Mouse (Mus musculus): ENCODE data around the gene Reps1. TPM values are rescaled to one million over a fixed set of nuclear protein-coding genes. Genes with fewer than 3 reads are reported as not detected.
"Not testable (repeated sequence)": the region's sequence is repeated elsewhere in the genome, so short reads cannot be mapped to it uniquely, and the experiment has no call there.

The Reps1 gene
- polyA plus RNA-seq, 1 experiment from 2014 or later, result 14.8 TPM

- no peak for ATAC-seq (ENCODE audit: insufficient number of reproducible peaks, low FRiP score, low TSS enrichment, low read depth)
- no peaks in the 10 kb centered on the region for H3K4me1 ChIP-seq
- no peak overlapping the region for H3K9ac ChIP-seq
- WGBS, result 76% methylated on average over 5 of the region's 5 CpGs
- no peak overlapping the region for H3K4me2 ChIP-seq
- H3K27me3 ChIP-seq, result no peaks in the 10 kb centered on the region
- no peak overlapping the region for H3K27ac ChIP-seq
- no peaks in the 10 kb centered on the region for H3K9me3 ChIP-seq
- H3K36me3 ChIP-seq, result peaks cover 17% of the 10 kb centered on the region; the same call in 1 of the 2 replicates
- H3K4me3 ChIP-seq, result no peak overlapping the region
Observed at GRCm38 (mm10) chr10:18107471-18107870, 51.8 kb downstream of the Reps1 start.

- no peaks in the 10 kb centered on the region for H3K4me1 ChIP-seq
- H3K4me3 ChIP-seq, result no peak overlapping the region
- no peak overlapping the region for H3K27ac ChIP-seq
- no peak overlapping the region for H3K9ac ChIP-seq
- no peak for ATAC-seq (ENCODE audit: insufficient number of reproducible peaks, low FRiP score, low TSS enrichment, low read depth)
- peaks cover 9% of the 10 kb centered on the region for H3K36me3 ChIP-seq
- no peaks in the 10 kb centered on the region for H3K27me3 ChIP-seq
- no peak overlapping the region for H3K4me2 ChIP-seq
- H3K9me3 ChIP-seq, result no peaks in the 10 kb centered on the region
Observed at GRCm38 (mm10) chr10:18110940-18111339, 55.3 kb downstream of the Reps1 start.

GRCm38 (mm10) chr10:18113473-18114093, 57.9 kb downstream of the Reps1 start:
- Histone ChIP-seq H3K27ac (no peak overlapping the region), H3K36me3 (peaks cover 19% of the 10 kb centered on the region), H3K9ac (no peak overlapping the region), H3K4me3 (no peak overlapping the region), H3K4me2 (no peak overlapping the region), H3K27me3 (no peaks in the 10 kb centered on the region), H3K4me1 (no peaks in the 10 kb centered on the region), H3K9me3 (no peaks in the 10 kb centered on the region)
- WGBS, result 74% methylated on average over 10 of the region's 10 CpGs
- ATAC-seq (ENCODE audit: insufficient number of reproducible peaks, low FRiP score, low TSS enrichment, low read depth), result no peak

- 89% methylated on average over 8 of the region's 8 CpGs for whole genome bisulfite sequencing
- H3K4me2 ChIP-seq, result no peak overlapping the region
- no peak overlapping the region for H3K4me3 ChIP-seq
- H3K9ac ChIP-seq, result no peak overlapping the region
- no peaks in the 10 kb centered on the region for H3K9me3 ChIP-seq
- H3K27ac ChIP-seq, result no peak overlapping the region
- H3K27me3 ChIP-seq, result no peaks in the 10 kb centered on the region
- ATAC-seq (ENCODE audit: insufficient number of reproducible peaks, low FRiP score, low TSS enrichment, low read depth), result no peak
- no peaks in the 10 kb centered on the region for H3K4me1 ChIP-seq
- peaks cover 62% of the 10 kb centered on the region for H3K36me3 ChIP-seq
Observed at GRCm38 (mm10) chr10:18118336-18118735, 62.7 kb downstream of the Reps1 start.

GRCm38 (mm10) chr10:18130276-18130675, 74.6 kb downstream of the Reps1 start:
- ATAC-seq (ENCODE audit: insufficient number of reproducible peaks, low FRiP score, low TSS enrichment, low read depth), result no peak
- 93% methylated on average over 5 of the region's 5 CpGs for WGBS
- H3K9ac ChIP-seq, result no peak overlapping the region
- no peaks in the 10 kb centered on the region for H3K9me3 ChIP-seq
- peaks cover 14% of the 10 kb centered on the region; the same call in 1 of the 2 replicates for H3K36me3 ChIP-seq
- H3K4me1 ChIP-seq, result no peaks in the 10 kb centered on the region
- H3K27ac ChIP-seq, result no peak overlapping the region
- H3K27me3 ChIP-seq, result no peaks in the 10 kb centered on the region
- H3K4me3 ChIP-seq, result no peak overlapping the region
- no peak overlapping the region for H3K4me2 ChIP-seq

- H3K9ac ChIP-seq, result no peak overlapping the region
- no peak overlapping the region for H3K4me3 ChIP-seq
- H3K27me3 ChIP-seq, result no peaks in the 10 kb centered on the region
- no peaks in the 10 kb centered on the region for H3K4me1 ChIP-seq
- H3K27ac ChIP-seq, result no peak overlapping the region
- no peak overlapping the region for H3K4me2 ChIP-seq
- no peaks in the 10 kb centered on the region for H3K9me3 ChIP-seq
- WGBS, result 82% methylated on average over 10 of the region's 10 CpGs
- no peak for ATAC-seq (ENCODE audit: insufficient number of reproducible peaks, low FRiP score, low TSS enrichment, low read depth)
- 0 out of 2 replicates have a peak, but pooled peaks cover 6% of the 10 kb centered on the region for H3K36me3 ChIP-seq
Observed at GRCm38 (mm10) chr10:18131666-18132650, 76.3 kb downstream of the Reps1 start.

GRCm38 (mm10) chr10:18138853-18139503, 83.3 kb downstream of the Reps1 start:
- not testable (repeated sequence) for H3K27me3 ChIP-seq; H3K4me1 ChIP-seq; H3K27ac ChIP-seq; H3K4me2 ChIP-seq; H3K36me3 ChIP-seq; H3K9me3 ChIP-seq; H3K9ac ChIP-seq; ATAC-seq (ENCODE audit: insufficient number of reproducible peaks, low FRiP score, low TSS enrichment, low read depth)
- 83% methylated on average over 16 of the region's 26 CpGs for WGBS
- peak overlapping the region; percentile 19 for H3K4me3 ChIP-seq

GRCm38 (mm10) chr10:18139615-18140014, 84.0 kb downstream of the Reps1 start:
- no peak for ATAC-seq (ENCODE audit: insufficient number of reproducible peaks, low FRiP score, low TSS enrichment, low read depth)
- WGBS, result 80% methylated on average over 5 of the region's 5 CpGs

GRCm38 (mm10) chr10:18141389-18141788, 85.7 kb downstream of the Reps1 start:
- H3K4me2 ChIP-seq, result no peak overlapping the region
- H3K27me3 ChIP-seq, result no peaks in the 10 kb centered on the region
- WGBS, result 94% methylated on average over 2 of the region's 2 CpGs
- no peaks in the 10 kb centered on the region for H3K9me3 ChIP-seq
- H3K4me3 ChIP-seq, result no peak overlapping the region
- H3K36me3 ChIP-seq, result no peaks in the 10 kb centered on the region
- no peak overlapping the region for H3K27ac ChIP-seq
- no peak for ATAC-seq (ENCODE audit: insufficient number of reproducible peaks, low FRiP score, low TSS enrichment, low read depth)
- no peak overlapping the region for H3K9ac ChIP-seq
- no peaks in the 10 kb centered on the region for H3K4me1 ChIP-seq

More at GRCm38 (mm10) chr10:18139615-18140014, 84.0 kb downstream of the Reps1 start:
- H3K9me3 ChIP-seq, result no peaks in the 10 kb centered on the region
- no peak overlapping the region for H3K9ac ChIP-seq
- no peaks in the 10 kb centered on the region for H3K4me1 ChIP-seq
- H3K36me3 ChIP-seq, result no peaks in the 10 kb centered on the region
- no peak overlapping the region for H3K27ac ChIP-seq
- H3K4me2 ChIP-seq, result no peak overlapping the region
- H3K27me3 ChIP-seq, result no peaks in the 10 kb centered on the region
- H3K4me3 ChIP-seq, result peak overlapping the region; percentile 19

- Histone ChIP-seq H3K4me1 (0 out of 2 replicates have a peak, but pooled peaks cover 1% of the 10 kb centered on the region), H3K36me3 (no peaks in the 10 kb centered on the region), H3K9ac (no peak overlapping the region), H3K4me2 (no peak overlapping the region), H3K4me3 (no peak overlapping the region), H3K9me3 (no peaks in the 10 kb centered on the region), H3K27me3 (no peaks in the 10 kb centered on the region), H3K27ac (no peak overlapping the region)
- ATAC-seq (ENCODE audit: insufficient number of reproducible peaks, low FRiP score, low TSS enrichment, low read depth), result no peak
- 82% methylated on average over 6 of the region's 6 CpGs for WGBS
Observed at GRCm38 (mm10) chr10:18142231-18142630, 86.6 kb downstream of the Reps1 start.

- no peaks in the 10 kb centered on the region for H3K36me3 ChIP-seq
- no peak overlapping the region for H3K4me2 ChIP-seq
- no peaks in the 10 kb centered on the region for H3K9me3 ChIP-seq
- no peak overlapping the region for H3K4me3 ChIP-seq
- H3K4me1 ChIP-seq, result 0 out of 2 replicates have a peak, but pooled peaks cover 4% of the 10 kb centered on the region
- peak overlapping the region; percentile 33; the same call in 1 of the 2 replicates for H3K27ac ChIP-seq
- no peak overlapping the region for H3K9ac ChIP-seq
- ATAC-seq (ENCODE audit: insufficient number of reproducible peaks, low FRiP score, low TSS enrichment, low read depth), result no peak
- no peaks in the 10 kb centered on the region for H3K27me3 ChIP-seq
- WGBS, result 58% methylated on average over 3 of the region's 3 CpGs
Observed at GRCm38 (mm10) chr10:18147224-18147623, 91.6 kb downstream of the Reps1 start.
